Comparison of ENCODE assay signal across 19 mouse cellular contexts in genomic region chr4:114646825-114647681, GRCm38 (mm10).
DNase-seq lines count a peak whose midpoint lies in the region; ATAC-seq lines count a peak whose summit lies in the region.
"Had no signal": no experiment of that assay in that cellular context is flagged by ENCODE, and none has a peak within 500 bp of the region (broad histone marks: within the 10 kb centered on the region; RNA-seq: fewer than 3 reads in every experiment).

No protein-coding gene starts in this region.

- no peak overlapping the region for H3K4me2 ChIP-seq in forebrain, embryonic 16.5 days (ENCODE audit: low read length)
- no peak overlapping the region for H3K4me2 ChIP-seq in forebrain, embryonic 13.5 days
- no peak overlapping the region for H3K4me2 ChIP-seq in midbrain, embryonic 13.5 days (replicated peaks)
- no peak overlapping the region for H3K4me2 ChIP-seq in midbrain, embryonic 16.5 days (ENCODE audit: low read length)
- no peak overlapping the region for H3K4me2 ChIP-seq in intestine, embryonic 16.5 days (ENCODE audit: low read depth, low read length)
- H3K4me2 ChIP-seq: embryonic facial prominence, embryonic 12.5 days; embryonic facial prominence, embryonic 15.5 days; forebrain, embryonic 15.5 days; heart, embryonic 11.5 days; hindbrain, embryonic 12.5 days; hindbrain, embryonic 15.5 days had no signal

- H3K27me3 ChIP-seq in forebrain, embryonic 16.5 days (replicated peaks; ENCODE audit: control insufficient read depth, insufficient read depth, low read length) = peaks cover 7% of the 10 kb centered on the region; the same call in 1 of the 2 replicates
- H3K27me3 ChIP-seq in forebrain, embryonic 13.5 days = peaks cover 34% of the 10 kb centered on the region
- H3K27me3 ChIP-seq in midbrain, embryonic 13.5 days = peaks cover 27% of the 10 kb centered on the region
- peaks cover 5% of the 10 kb centered on the region; the same call in 1 of the 2 replicates for H3K27me3 ChIP-seq in midbrain, embryonic 16.5 days (ENCODE audit: control insufficient read depth, insufficient read depth, low read depth, low read length)
- no peaks in the 10 kb centered on the region for H3K27me3 ChIP-seq in intestine, embryonic 16.5 days (replicated peaks; ENCODE audit: control insufficient read depth, insufficient read depth, low read length)

- 66% methylated on average over 13 of the region's 13 CpGs for WGBS in forebrain, embryonic 16.5 days
- 73% methylated on average over 13 of the region's 13 CpGs for WGBS in forebrain, embryonic 13.5 days
- 75% methylated on average over 13 of the region's 13 CpGs for WGBS in midbrain, embryonic 13.5 days
- 75% methylated on average over 13 of the region's 13 CpGs for WGBS in midbrain, embryonic 16.5 days
- 45% methylated on average over 13 of the region's 13 CpGs for WGBS in intestine, embryonic 16.5 days

- H3K27ac ChIP-seq in forebrain, embryonic 16.5 days (ENCODE audit: low read length) = no peak overlapping the region
- no peak overlapping the region for H3K27ac ChIP-seq in forebrain, embryonic 13.5 days
- H3K27ac ChIP-seq in midbrain, embryonic 13.5 days = no peak overlapping the region
- no peak overlapping the region for H3K27ac ChIP-seq in midbrain, embryonic 16.5 days (ENCODE audit: low read length)
- H3K27ac ChIP-seq in intestine, embryonic 16.5 days (ENCODE audit: low read length) = peak overlapping the region; percentile 91
- H3K27ac ChIP-seq: embryonic facial prominence, embryonic 12.5 days; embryonic facial prominence, embryonic 15.5 days; forebrain, embryonic 15.5 days; gastrocnemius, adult 2 months; hindbrain, embryonic 12.5 days; hindbrain, embryonic 15.5 days had no signal

- peak; percentile 50 for DNase-seq in forelimb bud, embryonic 11.5 days (ENCODE audit: low read depth, low spot score)
- DNase-seq in embryo, embryonic 10 days (ENCODE audit: low spot score) = no peak
- no peak for DNase-seq in cerebellum, adult 9-10 months
- DNase-seq: adrenal gland, adult 8-10 months; cerebellum, adult 11-12 months; heart, adult 11 months had no signal

- no peak overlapping the region for H3K4me3 ChIP-seq in forebrain, embryonic 16.5 days (replicated peaks; ENCODE audit: low read length)
- H3K4me3 ChIP-seq in forebrain, embryonic 13.5 days = no peak overlapping the region
- H3K4me3 ChIP-seq in midbrain, embryonic 13.5 days (replicated peaks) = no peak overlapping the region
- no peak overlapping the region for H3K4me3 ChIP-seq in midbrain, embryonic 16.5 days (ENCODE audit: low read depth, low read length)
- H3K4me3 ChIP-seq in intestine, embryonic 16.5 days (ENCODE audit: low read length) = no peak overlapping the region
- H3K4me3 ChIP-seq: embryonic facial prominence, embryonic 12.5 days; embryonic facial prominence, embryonic 15.5 days; forebrain, embryonic 15.5 days; gastrocnemius, adult 2 months; hindbrain, embryonic 12.5 days; hindbrain, embryonic 15.5 days had no signal

- H3K4me1 ChIP-seq in forebrain, embryonic 16.5 days (replicated peaks; ENCODE audit: control insufficient read depth, insufficient read depth, low read length) = no peaks in the 10 kb centered on the region; the same call in 1 of the 2 replicates
- H3K4me1 ChIP-seq in forebrain, embryonic 13.5 days = 0 out of 2 replicates have a peak, but pooled peaks cover 12% of the 10 kb centered on the region
- peaks cover 5% of the 10 kb centered on the region for H3K4me1 ChIP-seq in midbrain, embryonic 13.5 days (replicated peaks)
- no peaks in the 10 kb centered on the region for H3K4me1 ChIP-seq in midbrain, embryonic 16.5 days (ENCODE audit: control insufficient read depth, insufficient read depth, low read length)
- peaks cover 12% of the 10 kb centered on the region for H3K4me1 ChIP-seq in intestine, embryonic 16.5 days (ENCODE audit: control insufficient read depth, insufficient read depth, low read length)

- peak; percentile 13; the same call in 1 of the 2 replicates for ATAC-seq in forebrain, embryonic 16.5 days
- ATAC-seq in forebrain, embryonic 13.5 days = no peak
- 0 out of 2 replicates have a peak, but pooled peaks have one; percentile 38 for ATAC-seq in midbrain, embryonic 13.5 days
- ATAC-seq in midbrain, embryonic 16.5 days = no peak
- ATAC-seq in intestine, embryonic 16.5 days = peak; percentile 90
- ATAC-seq: activated CD4-positive, CD25-positive, alpha-beta regulatory T cell, adult 4 months had no signal

- no peak overlapping the region for H3K9ac ChIP-seq in forebrain, embryonic 16.5 days (replicated peaks; ENCODE audit: low read depth, low read length)
- H3K9ac ChIP-seq in forebrain, embryonic 13.5 days = no peak overlapping the region
- no peak overlapping the region for H3K9ac ChIP-seq in midbrain, embryonic 13.5 days (replicated peaks)
- no peak overlapping the region for H3K9ac ChIP-seq in midbrain, embryonic 16.5 days (ENCODE audit: low read depth, low read length)
- H3K9ac ChIP-seq in intestine, embryonic 16.5 days (ENCODE audit: low read depth, low read length) = no peak overlapping the region
- H3K9ac ChIP-seq: embryonic facial prominence, embryonic 12.5 days; embryonic facial prominence, embryonic 15.5 days; forebrain, embryonic 15.5 days; hindbrain, embryonic 12.5 days; hindbrain, embryonic 15.5 days had no signal

- no peaks in the 10 kb centered on the region for H3K9me3 ChIP-seq in forebrain, embryonic 16.5 days (ENCODE audit: control insufficient read depth, low read length)
- no peaks in the 10 kb centered on the region for H3K9me3 ChIP-seq in forebrain, embryonic 13.5 days (replicated peaks)
- no peaks in the 10 kb centered on the region for H3K9me3 ChIP-seq in midbrain, embryonic 13.5 days
- H3K9me3 ChIP-seq in midbrain, embryonic 16.5 days (replicated peaks; ENCODE audit: control insufficient read depth, low read length, poor library complexity, severe bottlenecking) = no peaks in the 10 kb centered on the region
- H3K9me3 ChIP-seq in intestine, embryonic 16.5 days (ENCODE audit: control insufficient read depth, low read length) = no peaks in the 10 kb centered on the region
- H3K9me3 ChIP-seq: embryonic facial prominence, embryonic 12.5 days; embryonic facial prominence, embryonic 15.5 days; forebrain, embryonic 15.5 days; hindbrain, embryonic 12.5 days; hindbrain, embryonic 15.5 days had no signal

- no peaks in the 10 kb centered on the region for H3K36me3 ChIP-seq in forebrain, embryonic 16.5 days (ENCODE audit: control insufficient read depth, insufficient read depth)
- no peaks in the 10 kb centered on the region for H3K36me3 ChIP-seq in forebrain, embryonic 13.5 days (ENCODE audit: poor library complexity, severe bottlenecking)
- no peaks in the 10 kb centered on the region for H3K36me3 ChIP-seq in midbrain, embryonic 13.5 days
- no peaks in the 10 kb centered on the region for H3K36me3 ChIP-seq in midbrain, embryonic 16.5 days (ENCODE audit: control insufficient read depth, insufficient read depth, low read length)
- no peaks in the 10 kb centered on the region for H3K36me3 ChIP-seq in intestine, embryonic 16.5 days (ENCODE audit: control insufficient read depth, insufficient read depth, low read length)
- H3K36me3 ChIP-seq: embryonic facial prominence, embryonic 12.5 days; embryonic facial prominence, embryonic 15.5 days; forebrain, embryonic 15.5 days; hindbrain, embryonic 12.5 days; hindbrain, embryonic 15.5 days had no signal

Comparison
In these comparisons a context has a peak if more than half of its experiments do, and no peak if none do; other contexts are left out.
1. ATAC-seq: peak in forebrain, embryonic 16.5 days (single experiment), midbrain, embryonic 13.5 days (single experiment) and intestine, embryonic 16.5 days (single experiment); none in forebrain, embryonic 13.5 days (single experiment) and midbrain, embryonic 16.5 days (single experiment).